Mouse (Mus musculus) MEL (cell line): ENCODE measurements around the gene Palmd.

ENCODE experiments used
- CTCF ChIP-seq, 3 experiments: IDR thresholded peaks in 2 of 3; conservative IDR thresholded peaks in 1 of 3; 2 replicates each; pipeline ENCODE4 v1.5.1; 2011 to 2012; ENCODE audit warnings: low read length in 3 of 3, low read depth in 2 of 3, mild to moderate bottlenecking in 2 of 3, improper control_type of control experiment in 1 of 3, inconsistent platforms in 1 of 3, mixed read lengths in 1 of 3, moderate library complexity in 1 of 3; ENCODE audit not compliant: control insufficient read depth in 1 of 3, insufficient read depth in 1 of 3, poor library complexity in 1 of 3, severe bottlenecking in 1 of 3
- EP300 ChIP-seq, 2 experiments: IDR thresholded peaks; 2 replicates each; pipeline ENCODE4 v1.6.1; 2011; ENCODE audit warnings: improper control_type of control experiment in 2 of 2, low read length in 2 of 2, low read depth in 1 of 2, mild to moderate bottlenecking in 1 of 2
- POLR2A ChIP-seq, 2 experiments: IDR thresholded peaks; 2 replicates each; pipeline ENCODE4 v1.6.1; 2011 to 2012; ENCODE audit warnings: low read length in 2 of 2, mild to moderate bottlenecking in 2 of 2, control low read depth in 1 of 2, improper control_type of control experiment in 1 of 2, low read depth in 1 of 2, moderate library complexity in 1 of 2; ENCODE audit not compliant: control insufficient read depth in 1 of 2, insufficient read depth in 1 of 2, poor library complexity in 1 of 2
- RAD21 ChIP-seq: IDR thresholded peaks from 2 replicates; pipeline ENCODE4 v1.6.1; 2011; ENCODE audit warnings: mild to moderate bottlenecking, low read depth, low read length, improper control_type of control experiment
- USF1 ChIP-seq: IDR thresholded peaks from 2 replicates; pipeline ENCODE4 v1.6.1; 2014; ENCODE audit warnings: low read depth, mild to moderate bottlenecking, inconsistent platforms, low read length, improper control_type of control experiment, moderate library complexity
- ZC3H11A ChIP-seq: IDR thresholded peaks from 2 replicates; pipeline ENCODE4 v1.6.1; 2012; ENCODE audit warnings: low read depth, mild to moderate bottlenecking, inconsistent platforms, low read length, improper control_type of control experiment
- ZKSCAN1 ChIP-seq: IDR thresholded peaks from 2 replicates; pipeline ENCODE4 v1.6.1; 2012; ENCODE audit warnings: low read depth, mild to moderate bottlenecking, inconsistent platforms, low read length, improper control_type of control experiment, moderate library complexity

GRCm38 (mm10) chr3:116882221-116882960 lies 86.4 kb downstream of the Palmd start:
- TF ChIP-seq EP300 (IDR thresholded peaks at IDR 0.05; ENCODE audit: low read depth in 1 of 2, low read length in 2 of 2) (no peak), RAD21 (no peak), CTCF (IDR thresholded peaks at IDR 0.05 in 2 of 3, conservative IDR thresholded peaks at IDR 0.05 in 1 of 3; ENCODE audit: control insufficient read depth in 1 of 3, insufficient read depth in 1 of 3, low read depth in 2 of 3, low read length in 3 of 3, poor library complexity in 1 of 3, severe bottlenecking in 1 of 3) (no peak), ZKSCAN1 (no peak), POLR2A (IDR thresholded peaks at IDR 0.05; ENCODE audit: control insufficient read depth in 1 of 2, insufficient read depth in 1 of 2, low read depth in 1 of 2, low read length in 2 of 2, poor library complexity in 1 of 2) (no peak), USF1 (no peak), ZC3H11A (no peak)
